Mouse (Mus musculus) MEL (cell line): ENCODE data around the gene Pou3f1. TPM values are rescaled to one million over a fixed set of nuclear protein-coding genes. Genes with fewer than 3 reads are reported as not detected.

Experiments
- DNase-seq: peaks from one replicate; pipeline ENCODE4 v3.0.0; 2011; ENCODE audit warnings: low read depth, low spot score
- H3K27ac ChIP-seq: 2 replicates; pipeline ENCODE4 v1.5.1; 2012; ENCODE audit warnings: low read depth, mild to moderate bottlenecking, control low read depth, low read length, moderate library complexity; ENCODE audit not compliant: control insufficient read depth
- H3K27me3 ChIP-seq, 2 experiments: fragments of 150-350 bp in 1 of 2; sonication (generic) in 1 of 2; 2 replicates each; pipeline ENCODE4 v1.6.1; 2012; ENCODE audit warnings: low read length in 2 of 2, mild to moderate bottlenecking in 2 of 2, improper control_type of control experiment in 1 of 2, moderate library complexity in 1 of 2; ENCODE audit not compliant: insufficient read depth in 2 of 2, control insufficient read depth in 1 of 2
- H3K36me3 ChIP-seq, 2 experiments: 2 replicates each; pipeline ENCODE4 v1.6.1; 2012 to 2014; ENCODE audit warnings: low read length in 2 of 2, improper control_type of control experiment in 1 of 2, inconsistent platforms in 1 of 2, mild to moderate bottlenecking in 1 of 2; ENCODE audit not compliant: insufficient read depth in 2 of 2, control insufficient read depth in 1 of 2
- H3K4me1 ChIP-seq, 2 experiments: fragments of 150-350 bp in 1 of 2; sonication (generic) in 1 of 2; 2 replicates each; pipeline ENCODE4 v1.6.1; 2012; ENCODE audit warnings: low read length in 2 of 2, improper control_type of control experiment in 1 of 2, mild to moderate bottlenecking in 1 of 2; ENCODE audit not compliant: insufficient read depth in 2 of 2, control insufficient read depth in 1 of 2
- H3K4me3 ChIP-seq, 2 experiments: fragments of 150-350 bp in 1 of 2; sonication (generic) in 1 of 2; 2 replicates each; pipeline ENCODE4 v1.5.1; 2012; ENCODE audit warnings: low read depth in 2 of 2, low read length in 2 of 2, mild to moderate bottlenecking in 2 of 2, moderate library complexity in 2 of 2, control low read depth in 1 of 2, improper control_type of control experiment in 1 of 2; ENCODE audit not compliant: control insufficient read depth in 1 of 2, insufficient read depth in 1 of 2
- H3K79me2 ChIP-seq: 2 replicates; pipeline ENCODE4 v1.6.1; 2012; ENCODE audit warnings: mild to moderate bottlenecking, low read length, moderate library complexity; ENCODE audit not compliant: control insufficient read depth, poor library complexity, insufficient read depth
- H3K9ac ChIP-seq: 2 replicates; pipeline ENCODE4 v1.6.1; 2012; ENCODE audit warnings: low read depth, mild to moderate bottlenecking, control low read depth, low read length, moderate library complexity; ENCODE audit not compliant: control insufficient read depth, poor library complexity, severe bottlenecking
- H3K9me3 ChIP-seq: fragments of 150-350 bp; sonication (generic); replicated peaks from 2 replicates; pipeline ENCODE4 v1.6.1; 2012; ENCODE audit warnings: mild to moderate bottlenecking, low read length, improper control_type of control experiment, moderate library complexity; ENCODE audit not compliant: insufficient read depth
- BHLHE40 ChIP-seq: IDR thresholded peaks from 2 replicates; pipeline ENCODE4 v1.6.1; 2012; ENCODE audit warnings: low read depth, mild to moderate bottlenecking, inconsistent platforms, low read length, improper control_type of control experiment, borderline replicate concordance
- CHD1 ChIP-seq: IDR thresholded peaks from 2 replicates; pipeline ENCODE4 v1.6.1; 2012; ENCODE audit warnings: low read depth, mild to moderate bottlenecking, inconsistent platforms, low read length, improper control_type of control experiment
- CHD2 ChIP-seq: IDR thresholded peaks from 2 replicates; pipeline ENCODE4 v1.6.1; 2011; ENCODE audit warnings: low read length, improper control_type of control experiment
- E2F4 ChIP-seq: IDR thresholded peaks from 2 replicates; pipeline ENCODE4 v1.6.1; 2011; ENCODE audit warnings: low read depth, low read length, improper control_type of control experiment, borderline replicate concordance
- ELF1 ChIP-seq: IDR thresholded peaks from 2 replicates; pipeline ENCODE4 v1.6.1; 2014; ENCODE audit warnings: low read depth, mild to moderate bottlenecking, inconsistent platforms, low read length, improper control_type of control experiment, moderate library complexity
- ETS1 ChIP-seq: IDR thresholded peaks from 2 replicates; pipeline ENCODE4 v1.6.1; 2012; ENCODE audit warnings: low read depth, mild to moderate bottlenecking, inconsistent platforms, low read length, improper control_type of control experiment, moderate library complexity
- GABPA ChIP-seq: IDR thresholded peaks from 2 replicates; pipeline ENCODE4 v1.6.1; 2012; ENCODE audit warnings: low read depth, mild to moderate bottlenecking, inconsistent platforms, low read length, improper control_type of control experiment, moderate library complexity
- HCFC1 ChIP-seq: IDR thresholded peaks from 2 replicates; pipeline ENCODE4 v1.6.1; 2012; ENCODE audit warnings: low read depth, mild to moderate bottlenecking, inconsistent platforms, low read length, improper control_type of control experiment, moderate library complexity
- JUND ChIP-seq: IDR thresholded peaks from 2 replicates; pipeline ENCODE4 v1.6.1; 2011; ENCODE audit warnings: low read depth, mild to moderate bottlenecking, improper control_type of control experiment, low read length
- KAT2A ChIP-seq: conservative IDR thresholded peaks from 2 replicates; pipeline ENCODE4 v1.6.1; 2012; ENCODE audit warnings: low read depth, low read length, improper control_type of control experiment, inconsistent platforms
- MAFK ChIP-seq: IDR thresholded peaks from 2 replicates; pipeline ENCODE4 v1.6.1; 2011; ENCODE audit warnings: low read depth, mild to moderate bottlenecking, low read length, improper control_type of control experiment, borderline replicate concordance
- MAX ChIP-seq: IDR thresholded peaks from 2 replicates; pipeline ENCODE4 v1.6.1; 2011; ENCODE audit warnings: low read length, improper control_type of control experiment
- MAZ ChIP-seq: IDR thresholded peaks from 2 replicates; pipeline ENCODE4 v1.6.1; 2012; ENCODE audit warnings: low read depth, mild to moderate bottlenecking, inconsistent platforms, low read length, improper control_type of control experiment
- MXI1 ChIP-seq: IDR thresholded peaks from 2 replicates; pipeline ENCODE4 v1.6.1; 2011; ENCODE audit warnings: mild to moderate bottlenecking, low read depth, low read length, improper control_type of control experiment
- NELFE ChIP-seq: IDR thresholded peaks from 2 replicates; pipeline ENCODE4 v1.6.1; 2011; ENCODE audit warnings: low read depth, low read length, improper control_type of control experiment
- POLR2A ChIP-seq, 2 experiments: IDR thresholded peaks; 2 replicates each; pipeline ENCODE4 v1.6.1; 2011 to 2012; ENCODE audit warnings: low read length in 2 of 2, mild to moderate bottlenecking in 2 of 2, control low read depth in 1 of 2, improper control_type of control experiment in 1 of 2, low read depth in 1 of 2, moderate library complexity in 1 of 2; ENCODE audit not compliant: control insufficient read depth in 1 of 2, insufficient read depth in 1 of 2, poor library complexity in 1 of 2
- RAD21 ChIP-seq: IDR thresholded peaks from 2 replicates; pipeline ENCODE4 v1.6.1; 2011; ENCODE audit warnings: mild to moderate bottlenecking, low read depth, low read length, improper control_type of control experiment
- SIN3A ChIP-seq: IDR thresholded peaks from 2 replicates; pipeline ENCODE4 v1.6.1; 2012; ENCODE audit warnings: low read length, improper control_type of control experiment, inconsistent platforms
- SMC3 ChIP-seq: IDR thresholded peaks from 2 replicates; pipeline ENCODE4 v1.6.1; 2011; ENCODE audit warnings: low read depth, low read length, improper control_type of control experiment
- TAL1 ChIP-seq: IDR thresholded peaks from 2 replicates; pipeline ENCODE4 v1.6.1; 2012; ENCODE audit warnings: mild to moderate bottlenecking, inconsistent platforms, low read length, moderate library complexity, mixed read lengths
- TBP ChIP-seq: IDR thresholded peaks from 2 replicates; pipeline ENCODE4 v1.8.0; 2011; ENCODE audit warnings: low read depth, low read length, improper control_type of control experiment
- TCF12 ChIP-seq: IDR thresholded peaks from 2 replicates; pipeline ENCODE4 v1.6.1; 2014; ENCODE audit warnings: low read depth, mild to moderate bottlenecking, inconsistent platforms, low read length, improper control_type of control experiment, moderate library complexity
- UBTF ChIP-seq: IDR thresholded peaks from 2 replicates; pipeline ENCODE4 v1.6.1; 2012; ENCODE audit warnings: low read depth, mild to moderate bottlenecking, inconsistent platforms, low read length, improper control_type of control experiment, moderate library complexity, borderline replicate concordance; ENCODE audit not compliant: insufficient read depth
- USF1 ChIP-seq: IDR thresholded peaks from 2 replicates; pipeline ENCODE4 v1.6.1; 2014; ENCODE audit warnings: low read depth, mild to moderate bottlenecking, inconsistent platforms, low read length, improper control_type of control experiment, moderate library complexity
- USF2 ChIP-seq, 2 experiments: IDR thresholded peaks; 2 replicates each; pipeline ENCODE4 v1.6.1; 2011 to 2012; ENCODE audit warnings: improper control_type of control experiment in 2 of 2, low read length in 2 of 2, borderline replicate concordance in 1 of 2, inconsistent platforms in 1 of 2, low read depth in 1 of 2, mild to moderate bottlenecking in 1 of 2; ENCODE audit not compliant: insufficient read depth in 1 of 2
- ZC3H11A ChIP-seq: IDR thresholded peaks from 2 replicates; pipeline ENCODE4 v1.6.1; 2012; ENCODE audit warnings: low read depth, mild to moderate bottlenecking, inconsistent platforms, low read length, improper control_type of control experiment
- polyA plus RNA-seq, 2 experiments: library from polyadenylated mRNA; stranded (reverse) in 1 of 2; unstranded in 1 of 2; fragments of >175 nt in 1 of 2; fragments of >200 nt in 1 of 2; gene quantifications; 2 replicates each; pipeline versions ENCODE4 v1.2.1 to v1.2.4; 2012; ENCODE audit warnings: low replicate concordance in 2 of 2, low read depth in 1 of 2; ENCODE audit not compliant: insufficient read length in 2 of 2, insufficient read depth in 1 of 2, missing spikeins in 1 of 2
- total RNA-seq: library from RNA; depleted of rRNA; stranded (reverse); fragments of 300-350 nt; gene quantifications from 2 replicates; pipeline ENCODE4 v1.2.3, GENCODE M21; 2012

Gene Pou3f1
- total and polyA plus RNA-seq, 3 experiments, result not detected

GRCm38 (mm10) chr4:124664185-124664584 lies 7.6 kb downstream of the Pou3f1 start:
- Histone ChIP-seq H3K4me3 (no peak overlapping the region), H3K9ac (no peak overlapping the region), H3K27ac (no peak overlapping the region), H3K27me3 (no peaks in the 10 kb centered on the region), H3K36me3 (no peaks in the 10 kb centered on the region), H3K9me3 (no peaks in the 10 kb centered on the region), H3K4me1 (no peaks in the 10 kb centered on the region), H3K79me2 (no peaks in the 10 kb centered on the region)
- no peak for DNase-seq
- TF ChIP-seq CHD1 (no peak), KAT2A (no peak), TCF12 (no peak), POLR2A (IDR thresholded peaks at IDR 0.05; ENCODE audit: control insufficient read depth in 1 of 2, insufficient read depth in 1 of 2, low read depth in 1 of 2, low read length in 2 of 2, poor library complexity in 1 of 2) (no peak), ELF1 (no peak), HCFC1 (no peak), UBTF (no peak), SMC3 (no peak), MAFK (no peak), MXI1 (no peak), SIN3A (no peak)

- H3K27ac ChIP-seq, result no peak overlapping the region
- H3K4me1 ChIP-seq, result no peaks in the 10 kb centered on the region
- H3K79me2 ChIP-seq, result no peaks in the 10 kb centered on the region
- DNase-seq, result no peak
- H3K36me3 ChIP-seq, result no peaks in the 10 kb centered on the region
- TF ChIP-seq HCFC1 (no peak), JUND (no peak), GABPA (no peak), USF1 (no peak), ETS1 (no peak), USF2 (IDR thresholded peaks at IDR 0.05; ENCODE audit: borderline replicate concordance in 1 of 2, insufficient read depth in 1 of 2, low read depth in 1 of 2, low read length in 2 of 2) (no peak), TAL1 (no peak), MAX (no peak), TBP (no peak), MAZ (no peak), NELFE (no peak), SMC3 (no peak), CHD1 (no peak), CHD2 (no peak), E2F4 (no peak), ZC3H11A (no peak), BHLHE40 (no peak), RAD21 (no peak)
- TF ChIP-seq, all 39 proteins: peak for 0
- no peaks in the 10 kb centered on the region for H3K27me3 ChIP-seq
- no peaks in the 10 kb centered on the region for H3K9me3 ChIP-seq
- H3K4me3 ChIP-seq, result no peak overlapping the region
- no peak overlapping the region for H3K9ac ChIP-seq
Observed at GRCm38 (mm10) chr4:124664604-124665003, 8.0 kb downstream of the Pou3f1 start.
